Mouse (Mus musculus) liver, embryonic 14.5 days (tissue): ENCODE measurements around the gene Ifitm2. TPM values are rescaled to one million over a fixed set of nuclear protein-coding genes. Genes with fewer than 3 reads are reported as not detected.
A peak's percentile ranks its signal among the peaks of the same experiment; 100 is the strongest.
"Not testable (repeated sequence)": the region's sequence is repeated elsewhere in the genome, so short reads cannot be mapped to it uniquely, and the experiment has no call there.

ENCODE experiments used
- ATAC-seq: fragments of 200-750 bp; cut with Nextera tagmentation; 2 replicates; pipeline ENCODE4 v1.8.0; 2017; ENCODE audit warnings: moderate number of reproducible peaks, mild to moderate bottlenecking, moderate library complexity; ENCODE audit not compliant: insufficient read depth
- DNase-seq, 3 experiments: peaks; one replicate each; pipeline ENCODE4 v3.0.0-alpha.2; 2012 to 2013; ENCODE audit warnings: low read depth in 3 of 3, low spot score in 3 of 3
- H3K27ac ChIP-seq: fragments of 300-500 bp; sonication (generic); 2 replicates; pipeline ENCODE4 v1.5.1; 2014; ENCODE audit warnings: moderate library complexity, mild to moderate bottlenecking, control low read depth, inconsistent platforms
- H3K27me3 ChIP-seq: fragments of 300-500 bp; sonication (generic); 2 replicates; pipeline ENCODE4 v1.6.1; 2014; ENCODE audit warnings: mild to moderate bottlenecking, low read length, moderate library complexity; ENCODE audit not compliant: control insufficient read depth, insufficient read depth
- H3K36me3 ChIP-seq: fragments of 300-500 bp; sonication (generic); replicated peaks from 2 replicates; pipeline ENCODE4 v1.6.1; 2014; ENCODE audit warnings: low read depth; ENCODE audit not compliant: control insufficient read depth, insufficient read depth
- H3K4me1 ChIP-seq, 2 experiments: fragments of 200-500 bp in 1 of 2; fragments of 300-500 bp in 1 of 2; sonication (generic) in 1 of 2; replicated peaks; 2 replicates each; pipeline ENCODE4 v1.6.1; 2012 to 2014; ENCODE audit warnings: antibody characterized with exemption in 1 of 2, inconsistent platforms in 1 of 2, low read length in 1 of 2; ENCODE audit not compliant: control insufficient read depth in 2 of 2, insufficient read depth in 2 of 2
- H3K4me2 ChIP-seq: fragments of 300-500 bp; sonication (generic); 2 replicates; pipeline ENCODE4 v1.6.1; 2014; ENCODE audit warnings: low read depth, mild to moderate bottlenecking, control low read depth, moderate library complexity
- H3K4me3 ChIP-seq, 2 experiments: fragments of 200-500 bp in 1 of 2; fragments of 300-500 bp in 1 of 2; sonication (generic) in 1 of 2; 2 replicates each; pipeline ENCODE4 v1.5.1; 2012 to 2014; ENCODE audit warnings: low read depth in 2 of 2, low read length in 2 of 2, mild to moderate bottlenecking in 2 of 2, control low read depth in 1 of 2, inconsistent platforms in 1 of 2, moderate library complexity in 1 of 2; ENCODE audit not compliant: insufficient read depth in 1 of 2
- H3K9ac ChIP-seq: fragments of 300-500 bp; sonication (generic); replicated peaks from 2 replicates; pipeline ENCODE4 v1.6.1; 2014; ENCODE audit warnings: mild to moderate bottlenecking, control low read depth, moderate library complexity
- H3K9me3 ChIP-seq: fragments of 300-500 bp; sonication (generic); 2 replicates; pipeline ENCODE4 v1.6.1; 2016; ENCODE audit warnings: low read length, mixed read lengths; ENCODE audit not compliant: control insufficient read depth
- CTCF ChIP-seq: IDR thresholded peaks from 2 replicates; pipeline ENCODE4 v1.5.1; 2016; ENCODE audit warnings: antibody characterized with exemption, low read depth, control low read depth
- EP300 ChIP-seq: IDR thresholded peaks from 2 replicates; pipeline ENCODE4 v1.6.1; 2016; ENCODE audit warnings: antibody characterized with exemption, low read depth
- WGBS: fragments of 180-500 bp; shearing (Covaris S2); extraction: QIAGEN DNeasy Blood & Tissue Kit; methylation state at CpG from one replicate; pipeline ENCODE4 v1.1.7; 2014; ENCODE audit not compliant: insufficient replicate concordance; 5-methylcytosine and 5-hydroxymethylcytosine counted together
- polyA plus RNA-seq, 2 experiments: library from polyadenylated mRNA; depleted of rRNA in 1 of 2; stranded (reverse) in 1 of 2; unstranded in 1 of 2; fragments of >200 nt; fragmentation: Nextera tagmentation in 1 of 2; extraction: Ambion mirVana in 1 of 2; gene quantifications; 2 replicates each; pipeline versions ENCODE4 v1.2.1 to v1.2.3; 2012 to 2014

Ifitm2 gene
- polyA plus RNA-seq, 2 experiments: 217 to 432 TPM

- TF ChIP-seq EP300: no peak
- TF ChIP-seq CTCF: no peak
- H3K36me3 ChIP-seq: no peaks in the 10 kb centered on the region
These were observed 19.2 kb upstream of the Ifitm2 start for GRCm38 (mm10) chr7:140974940-140975339.

GRCm38 (mm10) chr7:140973396-140974165 is 17.8 kb upstream of the Ifitm2 start:
- H3K27ac ChIP-seq: no peak overlapping the region
- no peaks in the 10 kb centered on the region for H3K36me3 ChIP-seq
- H3K4me2 ChIP-seq: no peak overlapping the region
- no peaks in the 10 kb centered on the region for H3K27me3 ChIP-seq
- no peaks in the 10 kb centered on the region for H3K9me3 ChIP-seq
- TF ChIP-seq CTCF (no peak), EP300 (no peak)
- no peak overlapping the region for H3K9ac ChIP-seq
- peaks cover 0 to 18% of the 10 kb centered on the region in 2 experiments; a peak in 2 of 4 replicates for H3K4me1 ChIP-seq
- DNase-seq: no peak
- no peak for ATAC-seq
- 52% methylated on average over 14 of the region's 14 CpGs for WGBS
- H3K4me3 ChIP-seq: no peak overlapping the region

More at GRCm38 (mm10) chr7:140974940-140975339, 19.2 kb upstream of the Ifitm2 start:
- Histone ChIP-seq H3K27ac (no peak overlapping the region), H3K9me3 (no peaks in the 10 kb centered on the region), H3K4me1 (peaks cover 0 to 15% of the 10 kb centered on the region in 2 experiments; a peak in 2 of 4 replicates), H3K27me3 (no peaks in the 10 kb centered on the region), H3K9ac (no peak overlapping the region), H3K4me2 (no peak overlapping the region), H3K4me3 (no peak overlapping the region)
- DNase-seq (no peak), ATAC-seq (no peak)
- WGBS: 23% methylated on average over 9 of the region's 9 CpGs

DNA sequence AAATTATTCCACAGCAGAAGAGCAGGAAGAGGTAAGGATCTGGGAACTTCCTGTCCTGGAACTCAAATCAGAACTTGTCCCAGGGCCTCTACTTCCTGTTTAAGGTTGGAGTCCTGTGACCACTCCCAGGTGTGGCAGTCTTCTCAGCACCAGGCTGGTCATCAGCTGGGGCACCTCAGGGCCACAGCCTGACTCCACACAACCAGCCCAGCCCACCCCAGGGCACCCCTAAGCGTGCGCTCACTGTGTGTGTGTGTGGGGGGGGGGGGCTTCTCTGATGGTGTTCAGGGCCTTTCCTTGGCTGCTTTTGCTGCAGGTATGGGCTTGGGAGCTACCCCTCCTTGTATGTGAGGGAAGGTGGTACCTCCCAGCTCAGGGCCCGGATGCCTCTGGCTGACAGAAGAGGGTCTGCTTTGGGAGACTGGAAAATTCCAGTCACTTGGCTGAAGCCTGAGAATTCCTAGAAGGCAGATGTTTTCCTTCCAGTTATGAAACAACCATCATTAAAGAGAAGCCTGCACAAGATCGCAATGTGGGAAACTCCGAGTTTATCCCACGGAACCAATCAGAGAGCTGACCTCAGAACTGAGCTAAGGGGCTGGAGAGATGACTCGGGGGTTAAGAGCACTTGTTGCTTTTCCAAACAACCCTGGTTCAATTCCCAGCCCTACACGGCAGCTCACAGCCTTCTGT is 15.8 kb upstream of the Ifitm2 start:
- Histone ChIP-seq H3K27me3 (no peaks in the 10 kb centered on the region), H3K27ac (no peak overlapping the region), H3K4me1 (peaks cover 0 to 26% of the 10 kb centered on the region in 2 experiments; a peak in 2 of 4 replicates), H3K4me3 (no peak overlapping the region), H3K9ac (no peak overlapping the region), H3K9me3 (no peaks in the 10 kb centered on the region), H3K36me3 (no peaks in the 10 kb centered on the region), H3K4me2 (no peak overlapping the region)
- no peak for TF ChIP-seq EP300
- DNase-seq (no peak), ATAC-seq (no peak)
- 72% methylated on average over 8 of the region's 8 CpGs for WGBS

- H3K36me3 ChIP-seq: no peaks in the 10 kb centered on the region
- no peaks in the 10 kb centered on the region for H3K9me3 ChIP-seq
- no peak overlapping the region for H3K27ac ChIP-seq
- no peak overlapping the region for H3K9ac ChIP-seq
- no peak overlapping the region for H3K4me2 ChIP-seq
- ATAC-seq (peak; percentile 13; the same call in 1 of the 2 replicates), DNase-seq (no peak)
- no peak overlapping the region for H3K4me3 ChIP-seq
- peaks cover 0 to 26% of the 10 kb centered on the region in 2 experiments; a peak in 2 of 4 replicates for H3K4me1 ChIP-seq
- TF ChIP-seq EP300: no peak
- TF ChIP-seq CTCF: no peak
- no peaks in the 10 kb centered on the region for H3K27me3 ChIP-seq
- WGBS: 37% methylated on average over 7 of the region's 7 CpGs
These were observed 15.1 kb upstream of the Ifitm2 start for GRCm38 (mm10) chr7:140970931-140971330.

GRCm38 (mm10) chr7:140968710-140969109 is 12.9 kb upstream of the Ifitm2 start:
- H3K4me1 ChIP-seq: peaks cover 0 to 22% of the 10 kb centered on the region in 2 experiments; a peak in 2 of 4 replicates
- H3K9me3 ChIP-seq, DNase-seq, H3K36me3 ChIP-seq, H3K9ac ChIP-seq, ATAC-seq, H3K4me3 ChIP-seq, H3K27me3 ChIP-seq, H3K4me2 ChIP-seq, H3K27ac ChIP-seq: not testable (repeated sequence)
- WGBS: 20% methylated on average over 3 of the region's 3 CpGs
